ENCODE assay signal across 7 mouse cellular contexts in the genomic region with DNA sequence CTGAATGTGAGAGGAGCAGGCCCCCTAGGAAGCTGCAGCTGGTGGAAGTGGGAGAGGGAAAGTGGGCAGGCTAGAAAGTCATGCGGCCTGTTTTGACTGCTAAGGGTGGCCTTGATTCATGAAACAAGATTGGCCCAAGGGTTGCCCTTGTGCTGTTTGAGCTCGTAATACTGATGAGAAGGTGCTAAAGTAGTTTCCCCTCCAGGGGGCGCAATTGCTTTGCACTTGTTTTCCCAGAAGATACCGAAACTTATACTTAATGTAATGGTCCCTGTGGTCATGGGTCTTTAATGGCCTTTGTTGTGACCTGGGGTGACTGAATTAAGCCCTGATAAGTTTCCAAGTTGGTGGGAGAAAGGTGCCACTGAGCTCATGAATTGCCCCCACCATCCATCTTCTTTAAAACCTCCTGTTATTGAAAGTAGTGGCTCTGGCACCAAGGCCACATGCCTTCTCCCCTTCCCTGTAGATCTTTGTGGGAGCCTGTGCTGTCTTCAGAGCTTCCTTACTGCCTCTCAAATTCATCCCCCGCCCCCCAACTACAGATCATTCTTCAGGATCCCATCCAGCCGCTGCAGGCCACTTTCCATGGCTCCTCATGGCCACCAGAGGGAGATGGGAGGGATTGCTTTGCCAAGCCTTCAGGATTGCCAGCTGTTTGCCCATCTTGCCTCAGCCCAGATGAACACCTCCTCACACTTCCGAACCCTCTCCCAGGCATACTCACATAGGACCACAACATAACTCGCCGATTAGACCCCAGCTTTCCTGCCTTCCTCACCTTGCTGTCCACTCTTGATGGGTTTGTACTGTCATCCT. TPM values are rescaled to one million over a fixed set of nuclear protein-coding genes. Genes with fewer than 3 reads are reported as not detected.
DNase-seq lines count a peak whose midpoint lies in the region; ATAC-seq and TF ChIP-seq lines count a peak whose summit lies in the region.

No protein-coding gene starts in this region.

- H3K27ac ChIP-seq in left cerebral cortex, adult 2 months = peak overlapping the region; percentile 47; the same call in 1 of the 2 replicates
- H3K27ac ChIP-seq in limb, embryonic 11.5 days (replicated peaks; ENCODE audit: low read depth, low read length) = no peak overlapping the region

- H3K4me3 ChIP-seq in left cerebral cortex, adult 2 months = no peak overlapping the region
- no peak overlapping the region for H3K4me3 ChIP-seq in limb, embryonic 11.5 days (ENCODE audit: low read depth, low read length)
- H3K4me3 ChIP-seq in myocyte = no peak overlapping the region

- 67% methylated on average over 9 of the region's 9 CpGs for WGBS in limb, embryonic 11.5 days

- peaks cover 42% of the 10 kb centered on the region for H3K79me2 ChIP-seq in myocyte (ENCODE audit: control insufficient read depth, insufficient read depth)

- no peak for TF ChIP-seq POLR2A in myocyte (IDR thresholded peaks at IDR 0.05; ENCODE audit: insufficient read length, low read depth)

- H3K9me3 ChIP-seq in limb, embryonic 11.5 days (ENCODE audit: control insufficient read depth, low read length) = no peaks in the 10 kb centered on the region

- TF ChIP-seq CTCF in left cerebral cortex, adult 2 months (IDR thresholded peaks at IDR 0.05) = peak; percentile 55

- H3K27me3 ChIP-seq in limb, embryonic 11.5 days (ENCODE audit: control insufficient read depth, insufficient read depth, low read length) = no peaks in the 10 kb centered on the region
- no peaks in the 10 kb centered on the region for H3K27me3 ChIP-seq in myocyte (ENCODE audit: control insufficient read depth, insufficient read depth, insufficient read length)

- intact Hi-C loops in left cerebral cortex, adult 2 months (cut with DNase I) = no loop called here

- H3K9ac ChIP-seq in limb, embryonic 11.5 days (ENCODE audit: low read length) = no peak overlapping the region

- no peak overlapping the region for H3ac ChIP-seq in myocyte (ENCODE audit: control insufficient read depth, insufficient read length)

- H3K4me1 ChIP-seq in limb, embryonic 11.5 days (ENCODE audit: control insufficient read depth, insufficient read depth, low read length) = no peaks in the 10 kb centered on the region

- no peak for ATAC-seq in limb, embryonic 11.5 days (ENCODE audit: insufficient number of reproducible peaks, low FRiP score, low TSS enrichment, low read depth)

- peaks cover 15% of the 10 kb centered on the region; the same call in 1 of the 2 replicates for H3K36me3 ChIP-seq in limb, embryonic 11.5 days (ENCODE audit: control insufficient read depth, insufficient read depth, low read length)
- H3K36me3 ChIP-seq in myocyte (ENCODE audit: control insufficient read depth, insufficient read depth) = peaks cover 18% of the 10 kb centered on the region

- peak; percentile 44 to 47 for DNase-seq in left cerebral cortex, adult 2 months (ENCODE audit: extremely low spot score in 1 of 2, low spot score in 2 of 2)
- no peak for DNase-seq in left cerebral cortex, adult 11 months (ENCODE audit: low spot score)
- peak; percentile 48 for DNase-seq in Muller cell, postnatal 12 days (ENCODE audit: inconsistent ontology term)
- peak; percentile 62 for DNase-seq in c-Kit-positive CD71-negative TER-119-negative erythroid progenitor cells, embryonic 14.5 days (ENCODE audit: low read depth)
- DNase-seq in frontal cortex, postnatal 25 days (ENCODE audit: low spot score in 2 of 2) = peak; percentile 49 to 50
- peak; percentile 72 for DNase-seq in limb, embryonic 11.5 days (ENCODE audit: low spot score)

- no peak overlapping the region for H3K4me2 ChIP-seq in limb, embryonic 11.5 days (ENCODE audit: low read depth, severe bottlenecking)
- H3K4me2 ChIP-seq in myocyte (ENCODE audit: low read depth) = peak overlapping the region; percentile 1

TF ChIP-seq in myocyte, 11 proteins besides CTCF, POLR2A, EP300 and RAD21:
- no peak for TF ChIP-seq SRF (IDR thresholded peaks at IDR 0.05; ENCODE audit: control insufficient read depth, insufficient read length, low read depth)
- TF ChIP-seq MYOG (IDR thresholded peaks at IDR 0.05; ENCODE audit: control insufficient read depth in 1 of 3, insufficient read depth in 1 of 3, insufficient read length in 2 of 3, low read depth in 2 of 3) = peak in 1 of 3 experiments; percentile 27
- TF ChIP-seq TCF12 (IDR thresholded peaks at IDR 0.05; ENCODE audit: insufficient read depth, poor library complexity, severe bottlenecking) = no peak
- TF ChIP-seq POLR2AphosphoS2 (IDR thresholded peaks at IDR 0.05; ENCODE audit: insufficient read length, low read depth) = no peak
- TF ChIP-seq CEBPB (IDR thresholded peaks at IDR 0.05; ENCODE audit: insufficient read depth, poor library complexity, severe bottlenecking) = peak; percentile 73; the same call in 1 of the 2 replicates
- peak in 1 of 3 experiments; percentile 26 for TF ChIP-seq MYOD1 (IDR thresholded peaks at IDR 0.05; ENCODE audit: control insufficient read depth in 1 of 3, insufficient read length in 2 of 3, low read depth in 2 of 3)
- TF ChIP-seq TCF3 (IDR thresholded peaks at IDR 0.05; ENCODE audit: insufficient read length, low read depth) = no peak

RNA-seq across cellular contexts. Expression of a gene that starts 11.1 kb away (rescaled TPM):
- 10 to 100 TPM; 25.4 to 26.1 TPM for total RNA-seq in left cerebral cortex, adult 2 months (2021)
- polyA plus RNA-seq in limb, embryonic 11.5 days (2014; fragmentation: Nextera tagmentation; extraction: Ambion mirVana) = 30.5 TPM in 2 replicates
- polyA plus RNA-seq in myocyte (2012; fragmentation: generic; extraction: Trizol) = 26.8 TPM
